Mouse (Mus musculus) G1E (cell line): Measurements from ENCODE around the gene Ablim1. TPM values are rescaled to one million over a fixed set of nuclear protein-coding genes. Genes with fewer than 3 reads are reported as not detected.

Source experiments
- ATAC-seq: 2 replicates; pipeline ENCODE4 v1.8.0; 2016; ENCODE audit warnings: mild to moderate bottlenecking; ENCODE audit not compliant: insufficient number of reproducible peaks, poor library complexity, low FRiP score, severe bottlenecking; ENCODE audit errors: extremely low read depth
- DNase-seq: peaks from one replicate; pipeline ENCODE4 v3.0.0; 2012; ENCODE audit warnings: low spot score
- H3K27me3 ChIP-seq: 2 replicates; pipeline ENCODE4 v1.6.1; 2012; ENCODE audit warnings: mild to moderate bottlenecking, low read length, inconsistent platforms; ENCODE audit not compliant: insufficient read depth
- H3K36me3 ChIP-seq: replicated peaks from 2 replicates; pipeline ENCODE3; 2012; ENCODE audit warnings: mild to moderate bottlenecking, inconsistent platforms
- H3K4me1 ChIP-seq: 2 replicates; pipeline ENCODE4 v1.6.1; 2012; ENCODE audit warnings: low read depth, low read length, inconsistent platforms, mixed read lengths; ENCODE audit not compliant: insufficient read depth
- H3K4me3 ChIP-seq: 2 replicates; pipeline ENCODE4 v1.5.1; 2012; ENCODE audit warnings: low read depth, mild to moderate bottlenecking, inconsistent platforms, low read length, moderate library complexity, mixed read lengths
- H3K9me3 ChIP-seq: replicated peaks from 2 replicates; pipeline ENCODE4 v1.6.1; 2012; ENCODE audit warnings: inconsistent platforms
- CTCF ChIP-seq: IDR thresholded peaks from 2 replicates; pipeline ENCODE4 v1.5.1; 2012; ENCODE audit warnings: low read depth, low read length, inconsistent platforms, mixed read lengths
- GATA1 ChIP-seq: IDR thresholded peaks from 2 replicates; pipeline ENCODE4 v1.6.1; 2012; ENCODE audit warnings: borderline replicate concordance, low read length, inconsistent platforms, mixed read lengths
- GATA2 ChIP-seq: IDR thresholded peaks from 2 replicates; pipeline ENCODE4 v1.6.1; 2012; ENCODE audit warnings: low read depth, low read length, inconsistent platforms, borderline replicate concordance
- POLR2AphosphoS5 ChIP-seq: IDR thresholded peaks from 2 replicates; pipeline ENCODE4 v1.6.1; 2012; ENCODE audit warnings: low read depth, low read length, inconsistent platforms; ENCODE audit not compliant: insufficient replicate concordance
- TAL1 ChIP-seq: conservative IDR thresholded peaks from 2 replicates; pipeline ENCODE4 v1.6.1; 2012; ENCODE audit warnings: low read depth, low read length, inconsistent platforms, mixed read lengths
- polyA plus RNA-seq: library from polyadenylated mRNA; stranded (reverse); fragments of >175 nt; gene quantifications from 2 replicates; pipeline ENCODE4 v1.2.3, GENCODE M21; 2012
- total RNA-seq, 2 experiments: library from RNA; stranded (forward) in 1 of 2; stranded (reverse) in 1 of 2; fragments of 200-1000 nt in 1 of 2; fragments of >200 nt in 1 of 2; fragmentation: Nextera tagmentation in 1 of 2; gene quantifications; 2 replicates each; pipeline ENCODE4 v1.2.3; 2014 to 2017

The Ablim1 gene
- total and polyA plus RNA-seq, 3 experiments = 0.08 to 0.71 TPM; not detected in 1

DNA sequence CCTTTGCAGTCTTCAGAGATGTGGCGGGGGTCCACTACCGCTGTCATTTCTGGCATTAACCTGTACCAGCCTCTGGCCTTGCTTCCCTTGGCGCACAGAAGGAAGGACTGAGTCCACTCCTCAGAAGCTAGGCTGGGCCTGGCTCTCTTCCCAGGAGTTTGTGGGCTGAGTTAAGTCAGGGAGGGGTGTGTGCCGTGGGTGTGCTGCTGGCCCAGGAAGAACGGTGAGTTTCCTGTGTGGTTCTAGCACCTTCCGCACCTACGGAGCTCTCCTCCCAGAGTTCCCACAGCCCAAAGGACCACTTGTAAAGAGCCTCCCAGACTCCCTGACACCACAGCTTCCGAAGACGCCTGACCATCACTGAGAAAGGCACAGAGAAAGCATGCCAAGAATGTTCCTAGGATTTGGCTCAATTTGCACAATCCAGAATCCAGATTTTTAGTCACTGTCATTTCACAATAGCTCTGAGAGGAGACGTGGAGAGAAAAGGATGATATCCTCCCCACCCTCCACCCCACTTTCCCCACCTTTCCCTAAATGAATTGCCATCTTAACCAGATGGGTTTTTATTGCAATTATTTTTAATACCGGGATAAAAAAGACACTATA lies 75.4 kb downstream of the Ablim1 start:
- DNase-seq (no peak), ATAC-seq (no peak)
- H3K4me1 ChIP-seq = no peaks in the 10 kb centered on the region
- H3K9me3 ChIP-seq = no peaks in the 10 kb centered on the region
- H3K4me3 ChIP-seq = no peak overlapping the region
- no peaks in the 10 kb centered on the region for H3K36me3 ChIP-seq
- no peak for TF ChIP-seq TAL1
- no peak for TF ChIP-seq CTCF
- TF ChIP-seq GATA2 = no peak
- no peak for TF ChIP-seq GATA1
- no peak for TF ChIP-seq POLR2AphosphoS5
- H3K27me3 ChIP-seq = no peaks in the 10 kb centered on the region

DNA sequence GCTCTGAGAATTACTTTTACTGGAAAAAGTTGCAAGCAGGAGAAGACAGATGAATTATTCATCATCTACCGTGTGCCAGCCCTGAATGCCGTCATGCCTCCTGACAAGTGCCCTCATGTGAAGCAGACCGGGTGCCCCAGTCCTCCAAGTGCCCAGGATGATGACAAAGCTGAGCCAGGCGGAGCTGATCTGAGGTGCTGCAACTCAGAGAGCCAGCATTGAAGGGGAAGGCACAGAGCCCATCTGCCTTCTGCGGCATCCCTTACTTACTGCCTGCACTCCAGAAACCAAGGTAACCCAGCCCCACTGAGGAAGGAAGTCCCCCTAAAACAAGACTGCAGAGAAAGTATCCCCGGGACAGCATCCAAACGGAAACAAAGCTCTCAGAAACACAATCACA lies 76.3 kb downstream of the Ablim1 start:
- no peak for ATAC-seq
- H3K4me3 ChIP-seq = no peak overlapping the region
- no peaks in the 10 kb centered on the region for H3K36me3 ChIP-seq
- H3K4me1 ChIP-seq = no peaks in the 10 kb centered on the region
- TF ChIP-seq POLR2AphosphoS5 = no peak
- TF ChIP-seq GATA1 = no peak
- no peak for TF ChIP-seq CTCF
- TF ChIP-seq GATA2 = no peak
- TF ChIP-seq TAL1 = no peak
- DNase-seq = no peak
- no peaks in the 10 kb centered on the region for H3K27me3 ChIP-seq
- no peaks in the 10 kb centered on the region for H3K9me3 ChIP-seq

DNA sequence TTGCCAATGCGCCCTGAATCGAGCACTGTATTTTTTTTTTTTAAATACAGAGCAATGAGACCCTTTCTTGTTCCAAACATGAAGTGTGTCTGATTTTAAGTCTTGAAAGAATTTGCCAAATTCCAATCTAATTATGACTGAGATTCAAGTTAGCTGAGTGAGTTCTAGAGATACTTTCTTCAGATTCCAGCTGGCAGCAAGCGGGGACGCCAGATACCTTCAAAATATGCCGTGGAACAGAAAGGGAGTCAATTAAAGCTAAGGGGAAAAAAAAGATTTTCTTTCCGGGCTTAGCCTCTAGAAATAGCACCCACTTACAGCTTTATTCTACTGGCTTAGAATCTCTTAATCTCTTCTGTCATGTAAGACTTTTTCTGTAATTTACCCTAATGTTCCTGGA lies 77.2 kb downstream of the Ablim1 start:
- H3K9me3 ChIP-seq = no peaks in the 10 kb centered on the region
- no peaks in the 10 kb centered on the region for H3K4me1 ChIP-seq
- no peak for TF ChIP-seq GATA2
- no peak for TF ChIP-seq POLR2AphosphoS5
- TF ChIP-seq GATA1 = no peak
- no peak for TF ChIP-seq CTCF
- TF ChIP-seq TAL1 = no peak
- no peak overlapping the region for H3K4me3 ChIP-seq
- ATAC-seq = no peak
- no peak for DNase-seq
- H3K36me3 ChIP-seq = no peaks in the 10 kb centered on the region
- no peaks in the 10 kb centered on the region for H3K27me3 ChIP-seq

DNA sequence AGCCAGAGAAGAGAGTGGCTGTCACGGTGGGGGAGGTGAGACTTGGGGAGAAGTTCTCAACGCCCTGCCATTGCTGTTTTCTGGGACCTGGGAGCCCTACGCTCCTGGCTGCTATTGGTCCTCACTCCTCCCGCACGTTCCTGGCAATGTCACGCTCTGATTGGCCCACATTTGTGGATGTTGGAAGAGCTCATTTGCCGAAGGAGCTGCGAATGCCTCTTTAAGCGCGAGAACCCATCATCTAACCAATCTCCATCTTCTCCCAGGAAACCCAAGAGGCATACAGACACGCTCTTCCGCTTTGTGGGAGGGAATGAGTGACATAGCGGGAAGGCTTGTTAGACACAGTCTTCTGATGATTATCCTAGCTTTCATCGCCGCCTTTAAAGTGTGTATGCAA lies 78.1 kb downstream of the Ablim1 start:
- H3K4me3 ChIP-seq = no peak overlapping the region
- H3K4me1 ChIP-seq = no peaks in the 10 kb centered on the region
- no peaks in the 10 kb centered on the region for H3K27me3 ChIP-seq
- TF ChIP-seq CTCF = no peak
- TF ChIP-seq TAL1 = no peak
- no peak for TF ChIP-seq GATA1
- no peak for TF ChIP-seq GATA2
- TF ChIP-seq POLR2AphosphoS5 = no peak
- ATAC-seq = no peak
- peaks cover 4% of the 10 kb centered on the region for H3K9me3 ChIP-seq
- no peaks in the 10 kb centered on the region for H3K36me3 ChIP-seq
- DNase-seq = no peak

DNA sequence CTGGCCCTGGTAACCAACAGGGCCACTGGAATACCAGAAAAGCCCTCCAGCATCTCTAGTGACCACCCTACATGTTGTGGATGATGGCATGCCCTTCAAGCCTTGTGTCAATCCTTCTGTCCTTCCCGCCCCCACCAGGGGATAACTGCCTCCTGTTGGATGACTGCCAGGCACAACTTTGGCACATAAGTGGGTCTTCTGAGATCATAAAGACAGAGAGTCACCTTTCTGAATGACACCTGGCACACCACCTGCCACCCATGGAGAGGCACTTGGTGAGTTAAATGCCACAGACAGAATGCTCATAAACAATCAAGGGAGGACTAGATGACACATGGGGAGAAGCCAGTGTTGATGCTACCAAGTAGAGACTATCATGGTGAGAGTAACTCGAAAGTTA lies 78.8 kb downstream of the Ablim1 start:
- DNase-seq = no peak
- TF ChIP-seq GATA2 (no peak), CTCF (no peak), POLR2AphosphoS5 (no peak)
- peaks cover 4% of the 10 kb centered on the region for H3K9me3 ChIP-seq
- no peak overlapping the region for H3K4me3 ChIP-seq
- no peaks in the 10 kb centered on the region for H3K27me3 ChIP-seq
- ATAC-seq = no peak
- no peaks in the 10 kb centered on the region for H3K4me1 ChIP-seq
- no peaks in the 10 kb centered on the region for H3K36me3 ChIP-seq

DNA sequence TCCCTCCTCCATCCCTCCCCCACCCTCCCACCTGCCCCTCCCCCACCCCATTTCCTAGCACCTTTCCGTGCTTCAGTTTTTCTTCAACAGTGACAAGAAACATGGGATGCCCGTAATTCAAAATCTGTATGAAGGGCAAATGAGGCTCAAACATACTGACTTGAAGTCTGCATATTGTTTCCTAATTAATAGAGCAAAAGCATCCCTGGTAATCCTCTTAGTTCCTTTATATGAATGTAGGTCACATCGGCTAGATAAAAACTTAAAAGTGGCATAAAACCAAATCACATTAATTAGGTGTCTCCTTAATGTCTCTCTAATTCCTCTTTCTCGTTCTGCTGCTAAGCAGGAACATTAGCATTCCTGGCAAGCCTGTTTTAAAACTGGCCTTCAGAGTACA lies 83.7 kb downstream of the Ablim1 start:
- TF ChIP-seq GATA1 = no peak
- no peak for TF ChIP-seq TAL1
- no peak for TF ChIP-seq CTCF
- no peak for TF ChIP-seq GATA2
- TF ChIP-seq POLR2AphosphoS5 = no peak
- H3K36me3 ChIP-seq = no peaks in the 10 kb centered on the region

DNA sequence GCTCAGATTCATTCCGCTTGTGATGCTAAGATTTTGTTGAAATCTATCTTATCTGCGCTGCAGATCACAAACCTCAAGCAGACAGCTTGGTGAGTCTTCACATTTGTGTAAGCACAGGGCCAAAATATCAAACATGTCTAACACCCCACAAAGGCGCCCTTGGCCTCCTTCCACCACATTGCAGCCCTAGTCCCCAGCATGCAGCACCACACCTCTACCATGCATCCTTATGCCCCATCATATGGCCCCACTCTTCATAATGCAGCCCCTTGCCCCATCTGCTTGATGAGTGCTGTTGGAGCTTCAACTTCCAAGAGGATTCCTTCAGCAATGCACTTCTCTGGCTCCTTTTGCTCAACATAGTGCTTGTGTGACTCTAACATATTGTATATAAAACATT lies 85.6 kb downstream of the Ablim1 start:
- no peaks in the 10 kb centered on the region for H3K36me3 ChIP-seq
- no peak for TF ChIP-seq POLR2AphosphoS5
- no peak for TF ChIP-seq CTCF
- no peak for TF ChIP-seq TAL1
- no peak for TF ChIP-seq GATA2
- TF ChIP-seq GATA1 = no peak
- no peak overlapping the region for H3K4me3 ChIP-seq
- DNase-seq (no peak), ATAC-seq (no peak)
- no peaks in the 10 kb centered on the region for H3K4me1 ChIP-seq
- H3K27me3 ChIP-seq = no peaks in the 10 kb centered on the region
- peaks cover 4% of the 10 kb centered on the region for H3K9me3 ChIP-seq

More for the DNA sequence above, 83.7 kb downstream of the Ablim1 start:
- no peak overlapping the region for H3K4me3 ChIP-seq
- H3K9me3 ChIP-seq = peaks cover 4% of the 10 kb centered on the region
- ATAC-seq (no peak), DNase-seq (no peak)
- H3K4me1 ChIP-seq = no peaks in the 10 kb centered on the region
- H3K27me3 ChIP-seq = no peaks in the 10 kb centered on the region
